Mouse (Mus musculus) forebrain, embryonic 16.5 days (tissue): ENCODE results near the gene Laptm4a. TPM values are rescaled to one million over a fixed set of nuclear protein-coding genes. Genes with fewer than 3 reads are reported as not detected.

ENCODE experiments used
- ATAC-seq: fragments of 200-750 bp; cut with Nextera tagmentation; 2 replicates; pipeline ENCODE4 v1.8.0; 2017; ENCODE audit warnings: mild to moderate bottlenecking, moderate library complexity
- H3K27ac ChIP-seq: fragments of 300-500 bp; sonication (generic); 2 replicates; pipeline ENCODE4 v1.5.1; 2014; ENCODE audit warnings: low read length, control low read depth
- H3K27me3 ChIP-seq: fragments of 300-500 bp; sonication (generic); replicated peaks from 2 replicates; pipeline ENCODE4 v1.6.1; 2014; ENCODE audit warnings: low read length; ENCODE audit not compliant: control insufficient read depth, insufficient read depth
- H3K36me3 ChIP-seq: fragments of 300-500 bp; sonication (generic); 2 replicates; pipeline ENCODE4 v1.6.1; 2014; ENCODE audit not compliant: control insufficient read depth, insufficient read depth
- H3K4me1 ChIP-seq: fragments of 300-500 bp; sonication (generic); replicated peaks from 2 replicates; pipeline ENCODE4 v1.6.1; 2014; ENCODE audit warnings: low read length; ENCODE audit not compliant: control insufficient read depth, insufficient read depth
- H3K4me2 ChIP-seq: fragments of 300-500 bp; sonication (generic); 2 replicates; pipeline ENCODE4 v1.6.1; 2014; ENCODE audit warnings: mild to moderate bottlenecking, low read length, control low read depth
- H3K4me3 ChIP-seq: fragments of 300-500 bp; sonication (generic); replicated peaks from 2 replicates; pipeline ENCODE4 v1.5.1; 2014; ENCODE audit warnings: mild to moderate bottlenecking, low read length, control low read depth
- H3K9ac ChIP-seq: fragments of 300-500 bp; sonication (generic); replicated peaks from 2 replicates; pipeline ENCODE4 v1.6.1; 2014; ENCODE audit warnings: low read depth, low read length, control low read depth
- H3K9me3 ChIP-seq: fragments of 300-500 bp; sonication (generic); 2 replicates; pipeline ENCODE4 v1.6.1; 2016; ENCODE audit warnings: low read length; ENCODE audit not compliant: control insufficient read depth
- WGBS: fragments of 180-500 bp; shearing (Covaris S2); extraction: QIAGEN DNeasy Blood & Tissue Kit; methylation state at CpG from one replicate; pipeline ENCODE4 v1.1.7; 2014; 5-methylcytosine and 5-hydroxymethylcytosine counted together
- polyA plus RNA-seq: library from polyadenylated mRNA; unstranded; fragments of >200 nt; fragmentation: Nextera tagmentation; extraction: Ambion mirVana; gene quantifications from 2 replicates; pipeline ENCODE4 v1.2.1, GENCODE M21; 2015

The Laptm4a gene
- polyA plus RNA-seq, 1 experiment from 2014 or later: 280 TPM

- H3K36me3 ChIP-seq: no peaks in the 10 kb centered on the region
- 76% methylated on average over 5 of the region's 5 CpGs for WGBS
- no peak overlapping the region for H3K27ac ChIP-seq
- no peak overlapping the region for H3K4me3 ChIP-seq
- H3K4me2 ChIP-seq: no peak overlapping the region
- H3K27me3 ChIP-seq: no peaks in the 10 kb centered on the region
- no peak for ATAC-seq
- no peaks in the 10 kb centered on the region for H3K9me3 ChIP-seq
- H3K4me1 ChIP-seq: peaks cover 13% of the 10 kb centered on the region
- H3K9ac ChIP-seq: no peak overlapping the region
These were observed 20.4 kb upstream of the Laptm4a start for GRCm38 (mm10) chr12:8900919-8901663.

- ATAC-seq: no peak
- H3K27me3 ChIP-seq: no peaks in the 10 kb centered on the region
- no peak overlapping the region for H3K4me2 ChIP-seq
- 29% methylated on average over 2 of the region's 2 CpGs for WGBS
- no peak overlapping the region for H3K4me3 ChIP-seq
- peaks cover 13% of the 10 kb centered on the region for H3K4me1 ChIP-seq
- H3K36me3 ChIP-seq: no peaks in the 10 kb centered on the region
- no peak overlapping the region for H3K9ac ChIP-seq
- no peaks in the 10 kb centered on the region for H3K9me3 ChIP-seq
- no peak overlapping the region for H3K27ac ChIP-seq
These were observed 19.5 kb upstream of the Laptm4a start for GRCm38 (mm10) chr12:8901934-8902333.

- WGBS: 25% methylated on average over 3 of the region's 3 CpGs
- no peak for ATAC-seq
- Histone ChIP-seq H3K36me3 (no peaks in the 10 kb centered on the region), H3K4me1 (peaks cover 13% of the 10 kb centered on the region), H3K9me3 (no peaks in the 10 kb centered on the region), H3K4me2 (no peak overlapping the region), H3K9ac (no peak overlapping the region), H3K27me3 (no peaks in the 10 kb centered on the region), H3K27ac (no peak overlapping the region), H3K4me3 (no peak overlapping the region)
These were observed 19.0 kb upstream of the Laptm4a start for GRCm38 (mm10) chr12:8902479-8902878.

GRCm38 (mm10) chr12:8912860-8913685 is 8.4 kb upstream of the Laptm4a start:
- no peaks in the 10 kb centered on the region for H3K36me3 ChIP-seq
- no peak overlapping the region for H3K27ac ChIP-seq
- no peaks in the 10 kb centered on the region for H3K27me3 ChIP-seq
- 0 out of 2 replicates have a peak overlapping the region, but pooled peaks have one; percentile 32 for H3K9ac ChIP-seq
- peaks cover 14% of the 10 kb centered on the region for H3K4me1 ChIP-seq
- ATAC-seq: peak; percentile 49
- no peak overlapping the region for H3K4me2 ChIP-seq
- no peaks in the 10 kb centered on the region for H3K9me3 ChIP-seq
- WGBS: 10% methylated on average over 16 of the region's 16 CpGs
- H3K4me3 ChIP-seq: no peak overlapping the region

- Histone ChIP-seq H3K27ac (no peak overlapping the region), H3K4me2 (no peak overlapping the region), H3K4me1 (peaks cover 14% of the 10 kb centered on the region), H3K36me3 (no peaks in the 10 kb centered on the region), H3K9me3 (no peaks in the 10 kb centered on the region), H3K27me3 (no peaks in the 10 kb centered on the region), H3K4me3 (no peak overlapping the region), H3K9ac (no peak overlapping the region)
- WGBS: 69% methylated on average over 9 of the region's 9 CpGs
- ATAC-seq: no peak
These were observed 7.6 kb upstream of the Laptm4a start for GRCm38 (mm10) chr12:8913701-8914340.

GRCm38 (mm10) chr12:8916378-8916777 is 5.1 kb upstream of the Laptm4a start:
- Histone ChIP-seq H3K27me3 (no peaks in the 10 kb centered on the region), H3K4me1 (peaks cover 19% of the 10 kb centered on the region), H3K36me3 (no peaks in the 10 kb centered on the region), H3K9me3 (no peaks in the 10 kb centered on the region), H3K4me2 (no peak overlapping the region), H3K27ac (no peak overlapping the region; the same call in 1 of the 2 replicates), H3K9ac (no peak overlapping the region; the same call in 1 of the 2 replicates), H3K4me3 (no peak overlapping the region)
- WGBS: 32% methylated on average over 5 of the region's 5 CpGs
- 0 out of 2 replicates have a peak, but pooled peaks have one; percentile 22 for ATAC-seq

- ATAC-seq: no peak
- no peak overlapping the region for H3K9ac ChIP-seq
- H3K4me1 ChIP-seq: peaks cover 27% of the 10 kb centered on the region
- H3K4me2 ChIP-seq: no peak overlapping the region
- H3K27me3 ChIP-seq: no peaks in the 10 kb centered on the region
- no peak overlapping the region for H3K4me3 ChIP-seq
- 87% methylated on average over 3 of the region's 3 CpGs for WGBS
- no peaks in the 10 kb centered on the region for H3K36me3 ChIP-seq
- H3K27ac ChIP-seq: no peak overlapping the region
- H3K9me3 ChIP-seq: no peaks in the 10 kb centered on the region
These were observed 2.2 kb upstream of the Laptm4a start for GRCm38 (mm10) chr12:8919231-8919630.

GRCm38 (mm10) chr12:8920996-8921393 is 469 bp upstream of the Laptm4a start:
- Histone ChIP-seq H3K27ac (peak overlapping the region; percentile 99), H3K9ac (peak overlapping the region; percentile 75), H3K36me3 (no peaks in the 10 kb centered on the region), H3K4me3 (peak overlapping the region; percentile 81), H3K27me3 (no peaks in the 10 kb centered on the region), H3K9me3 (no peaks in the 10 kb centered on the region), H3K4me1 (peaks cover 34% of the 10 kb centered on the region), H3K4me2 (peak overlapping the region; percentile 74)
- WGBS: 24% methylated on average over 1 of the region's 1 CpGs
- no peak for ATAC-seq
